Mouse (Mus musculus): ENCODE measurements around the gene 2300009A05Rik.

2300009A05Rik gene

GRCm38 (mm10) chr9:63398611-63399462 is at the start of gene 2300009A05Rik:
Gene 2300009A05Rik, minus strand, starts transcription at chr9:63399246.
- DNase-seq (ENCODE audit: low spot score): peak; percentile 98

GRCm38 (mm10) chr9:63443695-63444094 is 44.6 kb upstream of the 2300009A05Rik start:
- DNase-seq (ENCODE audit: low spot score): no peak

- no peak for DNase-seq (ENCODE audit: low spot score)
Observed at GRCm38 (mm10) chr9:63430652-63431051, 31.6 kb upstream of the 2300009A05Rik start.

GRCm38 (mm10) chr9:63421096-63421736 is 22.2 kb upstream of the 2300009A05Rik start:
- DNase-seq (ENCODE audit: low spot score): no peak

GRCm38 (mm10) chr9:63420396-63420795 is 21.4 kb upstream of the 2300009A05Rik start:
- DNase-seq (ENCODE audit: low spot score): no peak

GRCm38 (mm10) chr9:63400176-63400575 is 1.1 kb upstream of the 2300009A05Rik start:
- no peak for DNase-seq (ENCODE audit: low spot score)

- DNase-seq (ENCODE audit: low spot score): no peak
Observed at GRCm38 (mm10) chr9:63399463-63399815, 393 bp upstream of the 2300009A05Rik start.

GRCm38 (mm10) chr9:63395612-63396011 is 3.4 kb downstream of the 2300009A05Rik start:
- DNase-seq (ENCODE audit: low spot score): no peak

- DNase-seq (ENCODE audit: low spot score): no peak
Observed at GRCm38 (mm10) chr9:63391307-63391706, 7.7 kb downstream of the 2300009A05Rik start.

- no peak for DNase-seq (ENCODE audit: low spot score)
Observed at GRCm38 (mm10) chr9:63382761-63383160, 16.3 kb downstream of the 2300009A05Rik start.

GRCm38 (mm10) chr9:63380326-63380725 is 18.7 kb downstream of the 2300009A05Rik start:
- no peak for DNase-seq (ENCODE audit: low spot score)

- DNase-seq (ENCODE audit: low spot score): no peak
Observed at GRCm38 (mm10) chr9:63378174-63378573, 20.9 kb downstream of the 2300009A05Rik start.

GRCm38 (mm10) chr9:63377270-63378142 is 21.5 kb downstream of the 2300009A05Rik start, which contains the start of gene Map2k5:
Gene Map2k5, minus strand, starts transcription at chr9:63377902.
- peak; percentile 91 for DNase-seq (ENCODE audit: low spot score)

- no peak for DNase-seq (ENCODE audit: low spot score)
Observed at GRCm38 (mm10) chr9:63373315-63373714, 25.7 kb downstream of the 2300009A05Rik start.

GRCm38 (mm10) chr9:63372541-63372940 is 26.5 kb downstream of the 2300009A05Rik start:
- no peak for DNase-seq (ENCODE audit: low spot score)

- DNase-seq (ENCODE audit: low spot score): no peak
Observed at GRCm38 (mm10) chr9:63360410-63360809, 38.6 kb downstream of the 2300009A05Rik start.

GRCm38 (mm10) chr9:63359016-63359415 is 40.0 kb downstream of the 2300009A05Rik start:
- no peak for DNase-seq (ENCODE audit: low spot score)

GRCm38 (mm10) chr9:63356721-63357120 is 42.3 kb downstream of the 2300009A05Rik start:
- DNase-seq (ENCODE audit: low spot score): no peak

GRCm38 (mm10) chr9:63356278-63356677 is 42.8 kb downstream of the 2300009A05Rik start:
- DNase-seq (ENCODE audit: low spot score): no peak

- DNase-seq (ENCODE audit: low spot score): peak; percentile 22
Observed at GRCm38 (mm10) chr9:63354168-63354567, 44.9 kb downstream of the 2300009A05Rik start.

- no peak for DNase-seq (ENCODE audit: low spot score)
Observed at GRCm38 (mm10) chr9:63350030-63350429, 49.0 kb downstream of the 2300009A05Rik start.

- no peak for DNase-seq (ENCODE audit: low spot score)
Observed at GRCm38 (mm10) chr9:63349241-63349640, 49.8 kb downstream of the 2300009A05Rik start.
